Mouse (Mus musculus) neutrophil, adult 65 days (primary cell): ENCODE results near the gene Gm614. TPM values are rescaled to one million over a fixed set of nuclear protein-coding genes. Genes with fewer than 3 reads are reported as not detected.

ENCODE experiments used
- total RNA-seq: library from RNA; stranded (reverse); gene quantifications from 2 replicates; pipeline ENCODE4 v1.2.4, GENCODE M21; 2023

Gm614 gene
- 8.1 and 8.9 TPM in 2 replicates for total RNA-seq

GRCm38 (mm10) chrX:101263892-101264291 is at the start of gene Gm614:
Gene Gm614 (minus strand): TSS chrX:101263992.

GRCm38 (mm10) chrX:101299055-101299454 is 35.3 kb upstream of the Gm614 start, which contains the start of gene Nlgn3:
Gene Nlgn3 (plus strand): TSS chrX:101299168.

GRCm38 (mm10) chrX:101273875-101274738 is 10.3 kb upstream of the Gm614 start, which contains the start of gene Med12:
Gene Med12 (plus strand): TSS chrX:101274030.

GRCm38 (mm10) chrX:101268755-101269124 is 4.9 kb upstream of the Gm614 start, which contains the start of gene Gm20489:
Gene Gm20489 (minus strand): TSS chrX:101269023.

GRCm38 (mm10) chrX:101268025-101268754 is 4.4 kb upstream of the Gm614 start, which contains the start of gene Il2rg:
Gene Il2rg (minus strand): TSS chrX:101268255.

GRCm38 (mm10) chrX:101253952-101254729 is 9.7 kb downstream of the Gm614 start, which contains the start of gene Foxo4:
Gene Foxo4 (plus strand): TSS chrX:101254528.

GRCm38 (mm10) chrX:101221834-101222795 is 41.7 kb downstream of the Gm614 start, which contains the start of gene Snx12:
Gene Snx12 (minus strand): TSS chrX:101222563.

Other genes with a start within 250 kb of the Gm614 start
- not detected in 2 replicates for gene Tex11, start 204.3 kb downstream of the Gm614 start, total RNA-seq
- gene Slc7a3, start 178.0 kb downstream of the Gm614 start, total RNA-seq = not detected in 2 replicates
- gene Snx12, start 41.4 kb downstream of the Gm614 start, total RNA-seq = 33.0 and 37.9 TPM in 2 replicates
- 21.4 and 28.5 TPM in 2 replicates for gene Foxo4, start 9.5 kb downstream of the Gm614 start, total RNA-seq
- 40.3 and 49.8 TPM in 2 replicates for gene Il2rg, start 4.3 kb upstream of the Gm614 start, total RNA-seq
- not detected in 2 replicates for gene Gm20489, start 5.0 kb upstream of the Gm614 start, total RNA-seq
- gene Med12, start 10.0 kb upstream of the Gm614 start, total RNA-seq = 56.6 and 59.5 TPM in 2 replicates
- gene Nlgn3, start 35.2 kb upstream of the Gm614 start, total RNA-seq = 0.09 TPM in 1 of 2 replicates, not detected in the other
- not detected in 2 replicates for gene Gjb1, start 112.4 kb upstream of the Gm614 start, total RNA-seq
- 11.6 and 21.1 TPM in 2 replicates for gene Zmym3, start 156.9 kb upstream of the Gm614 start, total RNA-seq
- 128 and 131 TPM in 2 replicates for gene Nono, start 165.3 kb upstream of the Gm614 start, total RNA-seq
- gene Itgb1bp2, start 185.1 kb upstream of the Gm614 start, total RNA-seq = 0.29 TPM in 1 of 2 replicates, not detected in the other